Mouse (Mus musculus) ovary, adult 18-20 months (tissue): ENCODE results near the gene Cdc42ep2.

ENCODE experiments used
- DNase-seq: peaks from one replicate; pipeline ENCODE4 v3.0.0; 2022; ENCODE audit warnings: low spot score, mixed read lengths

Gene Cdc42ep2

GRCm38 (mm10) chr19:5874391-5874968 is 50.1 kb downstream of the Cdc42ep2 start:
- DNase-seq, result no peak

- no peak for DNase-seq
Measured at GRCm38 (mm10) chr19:5872931-5873556, 51.6 kb downstream of the Cdc42ep2 start.

GRCm38 (mm10) chr19:5872528-5872927 is 52.1 kb downstream of the Cdc42ep2 start:
- DNase-seq, result no peak

- no peak for DNase-seq
Measured at GRCm38 (mm10) chr19:5871683-5872082, 52.9 kb downstream of the Cdc42ep2 start.

- DNase-seq, result no peak
Measured at GRCm38 (mm10) chr19:5871273-5871672, 53.3 kb downstream of the Cdc42ep2 start.

GRCm38 (mm10) chr19:5868096-5868495 is 56.5 kb downstream of the Cdc42ep2 start:
- DNase-seq, result no peak
